Mouse (Mus musculus) MEL (cell line): ENCODE measurements at regions not wholly inside any gene's neighbourhood (a gene's known extent, or its start where the extent isn't known, plus 50 kb on each side); places are given as distances from the start of the nearest gene placed in this dataset.

Source experiments
- DNase-seq: peaks from one replicate; pipeline ENCODE4 v3.0.0; 2011; ENCODE audit warnings: low read depth, low spot score
- H3K27ac ChIP-seq: 2 replicates; pipeline ENCODE4 v1.5.1; 2012; ENCODE audit warnings: low read depth, mild to moderate bottlenecking, control low read depth, low read length, moderate library complexity; ENCODE audit not compliant: control insufficient read depth
- H3K27me3 ChIP-seq, 2 experiments: fragments of 150-350 bp in 1 of 2; sonication (generic) in 1 of 2; 2 replicates each; pipeline ENCODE4 v1.6.1; 2012; ENCODE audit warnings: low read length in 2 of 2, mild to moderate bottlenecking in 2 of 2, improper control_type of control experiment in 1 of 2, moderate library complexity in 1 of 2; ENCODE audit not compliant: insufficient read depth in 2 of 2, control insufficient read depth in 1 of 2
- H3K36me3 ChIP-seq, 2 experiments: 2 replicates each; pipeline ENCODE4 v1.6.1; 2012 to 2014; ENCODE audit warnings: low read length in 2 of 2, improper control_type of control experiment in 1 of 2, inconsistent platforms in 1 of 2, mild to moderate bottlenecking in 1 of 2; ENCODE audit not compliant: insufficient read depth in 2 of 2, control insufficient read depth in 1 of 2
- H3K4me1 ChIP-seq, 2 experiments: fragments of 150-350 bp in 1 of 2; sonication (generic) in 1 of 2; 2 replicates each; pipeline ENCODE4 v1.6.1; 2012; ENCODE audit warnings: low read length in 2 of 2, improper control_type of control experiment in 1 of 2, mild to moderate bottlenecking in 1 of 2; ENCODE audit not compliant: insufficient read depth in 2 of 2, control insufficient read depth in 1 of 2
- H3K4me3 ChIP-seq, 2 experiments: fragments of 150-350 bp in 1 of 2; sonication (generic) in 1 of 2; 2 replicates each; pipeline ENCODE4 v1.5.1; 2012; ENCODE audit warnings: low read depth in 2 of 2, low read length in 2 of 2, mild to moderate bottlenecking in 2 of 2, moderate library complexity in 2 of 2, control low read depth in 1 of 2, improper control_type of control experiment in 1 of 2; ENCODE audit not compliant: control insufficient read depth in 1 of 2, insufficient read depth in 1 of 2
- H3K79me2 ChIP-seq: 2 replicates; pipeline ENCODE4 v1.6.1; 2012; ENCODE audit warnings: mild to moderate bottlenecking, low read length, moderate library complexity; ENCODE audit not compliant: control insufficient read depth, poor library complexity, insufficient read depth
- H3K9ac ChIP-seq: 2 replicates; pipeline ENCODE4 v1.6.1; 2012; ENCODE audit warnings: low read depth, mild to moderate bottlenecking, control low read depth, low read length, moderate library complexity; ENCODE audit not compliant: control insufficient read depth, poor library complexity, severe bottlenecking
- H3K9me3 ChIP-seq: fragments of 150-350 bp; sonication (generic); replicated peaks from 2 replicates; pipeline ENCODE4 v1.6.1; 2012; ENCODE audit warnings: mild to moderate bottlenecking, low read length, improper control_type of control experiment, moderate library complexity; ENCODE audit not compliant: insufficient read depth
- BHLHE40 ChIP-seq: IDR thresholded peaks from 2 replicates; pipeline ENCODE4 v1.6.1; 2012; ENCODE audit warnings: low read depth, mild to moderate bottlenecking, inconsistent platforms, low read length, improper control_type of control experiment, borderline replicate concordance
- CHD1 ChIP-seq: IDR thresholded peaks from 2 replicates; pipeline ENCODE4 v1.6.1; 2012; ENCODE audit warnings: low read depth, mild to moderate bottlenecking, inconsistent platforms, low read length, improper control_type of control experiment
- CHD2 ChIP-seq: IDR thresholded peaks from 2 replicates; pipeline ENCODE4 v1.6.1; 2011; ENCODE audit warnings: low read length, improper control_type of control experiment
- CTCF ChIP-seq, 3 experiments: IDR thresholded peaks in 2 of 3; conservative IDR thresholded peaks in 1 of 3; 2 replicates each; pipeline ENCODE4 v1.5.1; 2011 to 2012; ENCODE audit warnings: low read length in 3 of 3, low read depth in 2 of 3, mild to moderate bottlenecking in 2 of 3, improper control_type of control experiment in 1 of 3, inconsistent platforms in 1 of 3, mixed read lengths in 1 of 3, moderate library complexity in 1 of 3; ENCODE audit not compliant: control insufficient read depth in 1 of 3, insufficient read depth in 1 of 3, poor library complexity in 1 of 3, severe bottlenecking in 1 of 3
- E2F4 ChIP-seq: IDR thresholded peaks from 2 replicates; pipeline ENCODE4 v1.6.1; 2011; ENCODE audit warnings: low read depth, low read length, improper control_type of control experiment, borderline replicate concordance
- EP300 ChIP-seq, 2 experiments: IDR thresholded peaks; 2 replicates each; pipeline ENCODE4 v1.6.1; 2011; ENCODE audit warnings: improper control_type of control experiment in 2 of 2, low read length in 2 of 2, low read depth in 1 of 2, mild to moderate bottlenecking in 1 of 2
- ETS1 ChIP-seq: IDR thresholded peaks from 2 replicates; pipeline ENCODE4 v1.6.1; 2012; ENCODE audit warnings: low read depth, mild to moderate bottlenecking, inconsistent platforms, low read length, improper control_type of control experiment, moderate library complexity
- GATA1 ChIP-seq: IDR thresholded peaks from 2 replicates; pipeline ENCODE4 v1.6.1; 2011; ENCODE audit warnings: low read depth, low read length, improper control_type of control experiment
- JUND ChIP-seq: IDR thresholded peaks from 2 replicates; pipeline ENCODE4 v1.6.1; 2011; ENCODE audit warnings: low read depth, mild to moderate bottlenecking, improper control_type of control experiment, low read length
- MEF2A ChIP-seq: IDR thresholded peaks from 2 replicates; pipeline ENCODE4 v1.6.1; 2014; ENCODE audit warnings: low read depth, mild to moderate bottlenecking, inconsistent platforms, low read length, improper control_type of control experiment; ENCODE audit not compliant: poor library complexity, insufficient replicate concordance, severe bottlenecking; ENCODE audit errors: extremely low read depth
- MYB ChIP-seq: IDR thresholded peaks from 2 replicates; pipeline ENCODE4 v1.6.1; 2011; ENCODE audit warnings: mild to moderate bottlenecking, low read depth, low read length, improper control_type of control experiment
- MYC ChIP-seq: IDR thresholded peaks from 2 replicates; pipeline ENCODE4 v1.6.1; 2011; ENCODE audit warnings: low read depth, mild to moderate bottlenecking, low read length, improper control_type of control experiment, moderate library complexity
- NRF1 ChIP-seq: IDR thresholded peaks from 2 replicates; pipeline ENCODE4 v1.6.1; 2014; ENCODE audit warnings: low read depth, mild to moderate bottlenecking, inconsistent platforms, low read length, improper control_type of control experiment, moderate library complexity; ENCODE audit not compliant: poor library complexity, insufficient read depth, severe bottlenecking
- POLR2A ChIP-seq, 2 experiments: IDR thresholded peaks; 2 replicates each; pipeline ENCODE4 v1.6.1; 2011 to 2012; ENCODE audit warnings: low read length in 2 of 2, mild to moderate bottlenecking in 2 of 2, control low read depth in 1 of 2, improper control_type of control experiment in 1 of 2, low read depth in 1 of 2, moderate library complexity in 1 of 2; ENCODE audit not compliant: control insufficient read depth in 1 of 2, insufficient read depth in 1 of 2, poor library complexity in 1 of 2
- RCOR1 ChIP-seq: IDR thresholded peaks from 2 replicates; pipeline ENCODE4 v1.6.1; 2012; ENCODE audit warnings: low read depth, mild to moderate bottlenecking, inconsistent platforms, low read length, improper control_type of control experiment
- SMC3 ChIP-seq: IDR thresholded peaks from 2 replicates; pipeline ENCODE4 v1.6.1; 2011; ENCODE audit warnings: low read depth, low read length, improper control_type of control experiment
- TAL1 ChIP-seq: IDR thresholded peaks from 2 replicates; pipeline ENCODE4 v1.6.1; 2012; ENCODE audit warnings: mild to moderate bottlenecking, inconsistent platforms, low read length, moderate library complexity, mixed read lengths
- TCF12 ChIP-seq: IDR thresholded peaks from 2 replicates; pipeline ENCODE4 v1.6.1; 2014; ENCODE audit warnings: low read depth, mild to moderate bottlenecking, inconsistent platforms, low read length, improper control_type of control experiment, moderate library complexity
- UBTF ChIP-seq: IDR thresholded peaks from 2 replicates; pipeline ENCODE4 v1.6.1; 2012; ENCODE audit warnings: low read depth, mild to moderate bottlenecking, inconsistent platforms, low read length, improper control_type of control experiment, moderate library complexity, borderline replicate concordance; ENCODE audit not compliant: insufficient read depth
- USF1 ChIP-seq: IDR thresholded peaks from 2 replicates; pipeline ENCODE4 v1.6.1; 2014; ENCODE audit warnings: low read depth, mild to moderate bottlenecking, inconsistent platforms, low read length, improper control_type of control experiment, moderate library complexity
- ZKSCAN1 ChIP-seq: IDR thresholded peaks from 2 replicates; pipeline ENCODE4 v1.6.1; 2012; ENCODE audit warnings: low read depth, mild to moderate bottlenecking, inconsistent platforms, low read length, improper control_type of control experiment, moderate library complexity

- Histone ChIP-seq H3K4me3 (no peak overlapping the region), H3K9me3 (no peaks in the 10 kb centered on the region), H3K36me3 (no peaks in the 10 kb centered on the region), H3K4me1 (no peaks in the 10 kb centered on the region), H3K27ac (no peak overlapping the region), H3K27me3 (no peaks in the 10 kb centered on the region), H3K79me2 (no peaks in the 10 kb centered on the region), H3K9ac (no peak overlapping the region)
- TF ChIP-seq UBTF (no peak), JUND (no peak), CTCF (IDR thresholded peaks at IDR 0.05 in 2 of 3, conservative IDR thresholded peaks at IDR 0.05 in 1 of 3; ENCODE audit: control insufficient read depth in 1 of 3, insufficient read depth in 1 of 3, low read depth in 2 of 3, low read length in 3 of 3, poor library complexity in 1 of 3, severe bottlenecking in 1 of 3) (no peak), USF1 (no peak), ZKSCAN1 (no peak), POLR2A (IDR thresholded peaks at IDR 0.05; ENCODE audit: control insufficient read depth in 1 of 2, insufficient read depth in 1 of 2, low read depth in 1 of 2, low read length in 2 of 2, poor library complexity in 1 of 2) (no peak), TAL1 (no peak)
- no peak for DNase-seq
Measured at GRCm38 (mm10) chr3:137056544-137057224, 284.2 kb upstream of the Emcn start.

- H3K4me1 ChIP-seq = no peaks in the 10 kb centered on the region
- H3K9me3 ChIP-seq = no peaks in the 10 kb centered on the region
- TF ChIP-seq MYC (no peak), E2F4 (no peak)
- DNase-seq = no peak
- no peak overlapping the region for H3K4me3 ChIP-seq
- no peaks in the 10 kb centered on the region for H3K27me3 ChIP-seq
- H3K79me2 ChIP-seq = no peaks in the 10 kb centered on the region
- H3K36me3 ChIP-seq = no peaks in the 10 kb centered on the region
- no peak overlapping the region for H3K27ac ChIP-seq
- H3K9ac ChIP-seq = no peak overlapping the region
Measured at GRCm38 (mm10) chr3:137057225-137057910, 283.5 kb upstream of the Emcn start.

GRCm38 (mm10) chr3:137057911-137058260 is 283.0 kb upstream of the Emcn start:
- no peak for DNase-seq
- Histone ChIP-seq H3K4me1 (no peaks in the 10 kb centered on the region), H3K9ac (no peak overlapping the region), H3K9me3 (no peaks in the 10 kb centered on the region), H3K79me2 (no peaks in the 10 kb centered on the region), H3K36me3 (no peaks in the 10 kb centered on the region), H3K4me3 (no peak overlapping the region), H3K27me3 (no peaks in the 10 kb centered on the region), H3K27ac (no peak overlapping the region)
- no peak for TF ChIP-seq EP300 (IDR thresholded peaks at IDR 0.05; ENCODE audit: low read depth in 1 of 2, low read length in 2 of 2)
- TF ChIP-seq TCF12 = no peak
- TF ChIP-seq CHD2 = no peak
- no peak for TF ChIP-seq CHD1
- no peak for TF ChIP-seq CTCF (IDR thresholded peaks at IDR 0.05 in 2 of 3, conservative IDR thresholded peaks at IDR 0.05 in 1 of 3; ENCODE audit: control insufficient read depth in 1 of 3, insufficient read depth in 1 of 3, low read depth in 2 of 3, low read length in 3 of 3, poor library complexity in 1 of 3, severe bottlenecking in 1 of 3)
- no peak for TF ChIP-seq MEF2A
- no peak for TF ChIP-seq UBTF
- TF ChIP-seq GATA1 = no peak
- TF ChIP-seq NRF1 = no peak
- TF ChIP-seq RCOR1 = no peak
- TF ChIP-seq MYB = no peak
- no peak for TF ChIP-seq BHLHE40
- no peak for TF ChIP-seq ETS1
- TF ChIP-seq POLR2A (IDR thresholded peaks at IDR 0.05; ENCODE audit: control insufficient read depth in 1 of 2, insufficient read depth in 1 of 2, low read depth in 1 of 2, low read length in 2 of 2, poor library complexity in 1 of 2) = no peak
- no peak for TF ChIP-seq SMC3
